ENCODE assay signal across 8 mouse cellular contexts in the genomic region with DNA sequence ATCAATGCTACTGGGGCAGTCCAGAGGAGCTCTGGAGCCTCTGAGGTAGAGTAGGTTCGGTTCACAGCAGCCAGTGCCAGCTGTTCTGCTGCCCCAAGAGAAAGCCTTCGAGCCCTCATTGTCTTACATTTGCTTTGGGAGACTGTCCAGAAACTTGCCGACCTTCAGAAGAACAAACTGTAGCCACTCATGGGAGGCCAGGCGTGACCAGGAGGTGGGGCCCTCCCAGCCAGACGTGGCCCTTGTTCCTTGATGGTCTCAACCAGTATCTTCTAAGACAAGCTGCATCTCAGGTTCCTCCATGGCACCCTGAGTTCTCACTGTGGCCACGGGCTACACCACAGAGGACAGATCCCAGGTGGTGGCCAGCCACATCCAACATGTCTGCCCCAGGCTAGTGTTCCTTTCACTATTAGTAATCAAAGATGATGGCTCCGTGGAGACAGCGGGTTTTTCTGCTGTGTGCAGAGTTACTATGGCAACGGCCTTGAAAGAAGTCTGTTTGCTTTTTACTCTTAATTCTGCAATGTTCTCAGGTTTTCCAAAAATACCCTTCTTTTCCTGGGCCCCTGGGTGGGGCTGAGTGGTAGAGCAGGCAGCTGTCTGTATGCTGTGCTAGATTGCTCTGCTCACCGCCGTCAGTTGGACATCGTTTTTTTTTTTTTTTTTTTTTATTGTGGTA. TPM values are rescaled to one million over a fixed set of nuclear protein-coding genes. Genes with fewer than 3 reads are reported as not detected.
DNase-seq lines count a peak whose midpoint lies in the region; ATAC-seq and TF ChIP-seq lines count a peak whose summit lies in the region.

No protein-coding gene starts in this region.

- H3K9me3 ChIP-seq in neural tube, embryonic 14.5 days (ENCODE audit: control insufficient read depth, low read length): no peaks in the 10 kb centered on the region
- no peaks in the 10 kb centered on the region for H3K9me3 ChIP-seq in intestine, embryonic 16.5 days (ENCODE audit: control insufficient read depth, low read length)

- peak in 1 of 2 experiments; percentile 78 for DNase-seq in layer of hippocampus, adult 2 months (ENCODE audit: low spot score in 2 of 2)
- no peak for DNase-seq in layer of hippocampus, postnatal 10 days (ENCODE audit: low spot score in 2 of 2)
- DNase-seq in brain, embryonic 14.5 days (ENCODE audit: low read depth): peak; percentile 72
- DNase-seq in kidney, adult 9 months: peak; percentile 65
- DNase-seq in urinary bladder, postnatal 25 days (ENCODE audit: low spot score): no peak
- DNase-seq in layer of hippocampus, postnatal 36 days: no peak

- H3K36me3 ChIP-seq in neural tube, embryonic 14.5 days (ENCODE audit: control insufficient read depth, insufficient read depth, low read length): peaks cover 7% of the 10 kb centered on the region; the same call in 1 of the 2 replicates
- no peaks in the 10 kb centered on the region for H3K36me3 ChIP-seq in intestine, embryonic 16.5 days (ENCODE audit: control insufficient read depth, insufficient read depth, low read length)

- no peak for TF ChIP-seq POLR2A in brain, embryonic 14.5 days (IDR thresholded peaks at IDR 0.05; ENCODE audit: borderline replicate concordance, extremely low read depth, insufficient read depth, insufficient read length, poor library complexity, severe bottlenecking)

- H3K9ac ChIP-seq in neural tube, embryonic 14.5 days (replicated peaks; ENCODE audit: low read depth, low read length): no peak overlapping the region
- no peak overlapping the region for H3K9ac ChIP-seq in intestine, embryonic 16.5 days (ENCODE audit: low read depth, low read length)

- 44% methylated on average over 12 of the region's 12 CpGs for WGBS in neural tube, embryonic 14.5 days
- WGBS in intestine, embryonic 16.5 days: 61% methylated on average over 12 of the region's 12 CpGs

- ATAC-seq in neural tube, embryonic 14.5 days (ENCODE audit: low read depth): peak; percentile 57; the same call in 1 of the 2 replicates
- no peak for ATAC-seq in intestine, embryonic 16.5 days

- peaks cover 10% of the 10 kb centered on the region for H3K4me1 ChIP-seq in neural tube, embryonic 14.5 days (ENCODE audit: control insufficient read depth, insufficient read depth, low read length)
- no peaks in the 10 kb centered on the region for H3K4me1 ChIP-seq in intestine, embryonic 16.5 days (ENCODE audit: control insufficient read depth, insufficient read depth, low read length)

- no peaks in the 10 kb centered on the region for H3K27me3 ChIP-seq in neural tube, embryonic 14.5 days (ENCODE audit: control insufficient read depth, insufficient read depth, low read length)
- no peaks in the 10 kb centered on the region for H3K27me3 ChIP-seq in intestine, embryonic 16.5 days (replicated peaks; ENCODE audit: control insufficient read depth, insufficient read depth, low read length)

- no peak overlapping the region for H3K4me3 ChIP-seq in layer of hippocampus, adult 2 months
- no peak overlapping the region for H3K4me3 ChIP-seq in neural tube, embryonic 14.5 days (ENCODE audit: low read depth, low read length)
- no peak overlapping the region for H3K4me3 ChIP-seq in intestine, embryonic 16.5 days (ENCODE audit: low read length)

- peak overlapping the region; percentile 82 for H3K27ac ChIP-seq in layer of hippocampus, adult 2 months
- H3K27ac ChIP-seq in neural tube, embryonic 14.5 days (ENCODE audit: low read depth, low read length): peak overlapping the region; percentile 58
- H3K27ac ChIP-seq in intestine, embryonic 16.5 days (ENCODE audit: low read length): no peak overlapping the region

- no peak overlapping the region for H3K4me2 ChIP-seq in neural tube, embryonic 14.5 days (ENCODE audit: low read depth, low read length)
- H3K4me2 ChIP-seq in intestine, embryonic 16.5 days (ENCODE audit: low read depth, low read length): no peak overlapping the region

- no peak for TF ChIP-seq CTCF in layer of hippocampus, adult 2 months (conservative IDR thresholded peaks at IDR 0.05)
- no peak for TF ChIP-seq CTCF in brain, embryonic 14.5 days (IDR thresholded peaks at IDR 0.05; ENCODE audit: borderline replicate concordance, extremely low read depth, insufficient read depth, insufficient read length)

RNA-seq across cellular contexts. Expression of gene D430019H16Rik, which starts 21.7 kb away (rescaled TPM):
- 100 to 1,000 TPM; 115 to 116 TPM for total RNA-seq in layer of hippocampus, adult 2 months (2021)
- total RNA-seq in layer of hippocampus, postnatal 10 days (2021): 100 to 1,000 TPM; 158 to 166 TPM
- 90.3 and 133 TPM in 2 replicates for polyA plus RNA-seq in brain, embryonic 14.5 days (2012; rRNA removed)
- polyA plus RNA-seq in neural tube, embryonic 14.5 days (2014; fragmentation: Nextera tagmentation; extraction: Ambion mirVana): 20.2 and 30.4 TPM in 2 replicates
- 0.62 and 0.84 TPM in 2 replicates for polyA plus RNA-seq in intestine, embryonic 16.5 days (2015; fragmentation: Nextera tagmentation; extraction: Ambion mirVana)
- 100 to 1,000 TPM; 118 to 119 TPM for total RNA-seq in layer of hippocampus, postnatal 36 days (2021)

Comparison
In these comparisons a context has a peak if more than half of its experiments do, and no peak if none do; other contexts are left out.
1. DNase-seq: peak in brain, embryonic 14.5 days (single experiment) and kidney, adult 9 months (single experiment); none in layer of hippocampus, postnatal 10 days (0 of 2), urinary bladder, postnatal 25 days (single experiment) and layer of hippocampus, postnatal 36 days (0 of 2).